Mouse (Mus musculus) frontal cortex, postnatal 10 days (tissue): ENCODE results near the gene Tut7.
"Not testable (repeated sequence)": the region's sequence is repeated elsewhere in the genome, so short reads cannot be mapped to it uniquely, and the experiment has no call there.

Experiments used
- DNase-seq, 2 experiments: peaks; one replicate each; pipeline ENCODE4 v3.0.0; 2022; ENCODE audit warnings: low spot score in 2 of 2, mixed read lengths in 1 of 2

The Tut7 gene

DNA sequence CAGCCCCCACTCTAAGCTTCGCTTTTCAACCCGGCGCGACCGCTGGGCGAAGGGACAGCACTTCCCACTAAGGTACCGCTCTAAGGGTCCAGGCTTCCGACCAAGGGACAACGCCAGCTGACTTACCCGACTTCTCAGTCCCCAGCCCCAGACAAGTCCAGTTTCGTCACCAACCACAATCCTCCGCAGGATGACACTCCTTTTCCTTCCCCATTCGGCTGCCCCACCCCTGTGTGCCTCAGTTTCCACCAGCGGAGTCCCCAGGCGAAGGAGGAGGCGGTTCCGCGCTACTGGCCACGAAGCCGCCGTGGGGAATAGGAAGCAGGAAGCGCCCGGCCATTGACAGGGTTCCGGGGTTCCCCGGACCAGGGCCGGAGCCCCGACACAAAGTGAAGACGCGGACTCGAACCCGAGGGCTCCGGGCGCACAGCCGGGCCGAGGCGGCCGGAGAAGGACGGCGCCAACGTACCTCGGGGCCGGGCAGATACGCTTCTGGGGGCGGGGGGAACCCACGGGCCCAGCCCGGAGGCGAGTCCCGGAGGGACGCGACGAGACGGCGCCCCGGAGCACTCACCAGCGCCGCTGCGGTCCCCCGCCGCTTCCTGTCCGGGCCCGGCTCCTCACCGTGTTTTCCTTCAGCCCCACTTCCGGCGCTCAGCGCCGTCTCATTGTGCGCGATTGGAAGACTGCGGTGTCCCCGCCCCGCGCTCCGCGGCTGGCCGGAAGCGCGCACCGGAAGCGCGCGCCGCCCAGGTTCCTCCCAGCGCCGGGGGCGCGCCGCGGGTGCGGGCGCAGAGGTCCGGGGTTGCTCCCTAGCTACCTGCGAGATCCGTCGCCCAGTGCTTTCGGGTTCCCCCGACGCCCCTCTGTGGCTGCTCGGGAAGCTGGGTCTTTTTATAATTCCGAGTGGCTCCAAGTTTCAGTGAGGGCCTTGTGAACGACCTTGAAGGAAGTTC, at the start of gene Tut7:
Gene Tut7, minus strand, starts transcription at position 641 of the 956 bp plus-strand sequence.
- peak; percentile 87 to 93 for DNase-seq

DNA sequence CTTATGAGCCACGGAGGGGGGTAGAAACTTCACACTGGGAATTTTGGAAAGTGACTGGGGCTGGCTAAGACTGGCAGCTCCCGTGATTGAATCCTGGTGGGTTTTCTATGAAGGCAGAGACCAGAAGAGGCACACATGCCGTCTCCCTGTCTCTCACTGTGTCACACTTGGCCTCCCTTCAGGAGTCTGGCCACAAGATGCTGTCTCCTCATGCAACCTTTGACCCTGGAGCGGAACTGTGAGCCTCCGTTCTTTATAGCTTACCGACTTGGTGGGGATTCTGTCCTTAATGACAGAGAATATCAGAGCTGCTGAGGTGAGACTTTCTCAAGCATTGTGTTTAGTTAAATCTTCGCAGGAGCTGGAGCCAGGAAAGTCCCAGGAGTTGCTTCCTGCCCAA, 49.5 kb upstream of the Tut7 start:
- DNase-seq: no peak

DNA sequence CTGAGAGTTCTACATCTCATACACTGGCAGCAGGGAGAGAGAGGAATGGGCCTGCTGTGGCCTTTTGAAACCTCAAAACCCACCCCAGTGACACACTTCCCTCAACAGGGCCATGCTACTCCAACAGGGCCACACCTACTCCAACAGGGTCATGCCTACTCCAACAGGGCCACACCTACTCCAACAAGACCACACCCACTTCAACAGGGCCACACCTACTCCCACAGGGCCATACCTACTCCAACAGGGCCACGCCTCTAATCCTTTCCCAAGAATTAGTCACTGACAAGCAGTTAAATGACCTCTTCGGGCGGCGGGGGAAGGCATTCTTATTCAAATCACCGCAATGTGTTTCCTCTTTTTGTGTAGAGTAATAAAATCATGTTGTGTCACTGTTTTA, 47.1 kb upstream of the Tut7 start:
- DNase-seq: no peak

DNA sequence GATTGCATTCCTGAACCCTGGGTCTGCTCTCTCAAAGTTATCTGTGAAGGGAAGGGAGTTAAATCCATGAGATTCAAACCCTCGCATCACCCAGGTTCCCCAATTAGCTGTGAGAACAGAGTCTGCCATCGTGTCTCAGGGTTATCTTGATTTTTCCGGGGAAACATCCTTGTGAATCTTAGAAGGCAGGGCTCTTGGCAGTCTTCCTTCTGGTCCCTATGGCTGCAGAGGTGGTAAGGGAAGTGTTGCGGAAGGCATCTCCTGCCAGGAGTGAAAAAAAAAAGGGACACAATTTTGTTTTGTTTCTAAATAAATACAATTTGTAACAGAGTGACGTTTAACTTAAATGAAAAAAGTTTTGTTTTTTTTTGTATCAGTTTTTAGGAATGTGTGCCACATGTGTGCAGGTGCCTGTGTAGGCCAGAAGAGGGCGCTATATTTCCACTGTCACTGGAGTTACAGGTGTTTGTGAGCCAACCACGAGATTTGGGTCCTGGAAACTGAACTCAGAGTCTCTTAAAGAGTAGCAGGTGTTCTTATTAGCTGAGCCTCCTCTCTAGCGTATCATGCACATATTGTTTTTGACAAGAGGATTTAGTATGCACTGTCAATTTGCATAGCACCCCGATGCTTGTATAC, 45.2 kb upstream of the Tut7 start:
- DNase-seq: no peak

DNA sequence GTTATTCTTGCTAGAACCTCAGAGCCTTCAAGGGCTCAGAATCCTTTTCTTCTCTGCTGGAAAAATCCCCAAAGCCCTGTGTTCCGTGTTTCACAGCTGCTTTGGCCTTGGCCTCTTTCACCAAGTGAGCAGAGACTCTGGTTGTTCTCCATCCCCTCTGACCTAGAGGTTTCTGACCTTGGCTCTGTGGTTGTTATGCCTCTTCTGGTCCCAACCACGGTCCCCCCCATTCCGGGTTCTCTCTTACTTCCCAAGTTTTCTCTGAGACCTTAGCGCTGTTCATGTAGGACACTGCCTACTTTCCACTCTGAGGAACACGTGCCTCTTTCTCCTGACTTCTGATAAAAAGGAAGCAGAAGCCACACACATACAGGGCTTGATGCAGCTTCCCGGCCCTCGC, 44.2 kb upstream of the Tut7 start:
- no peak for DNase-seq

DNA sequence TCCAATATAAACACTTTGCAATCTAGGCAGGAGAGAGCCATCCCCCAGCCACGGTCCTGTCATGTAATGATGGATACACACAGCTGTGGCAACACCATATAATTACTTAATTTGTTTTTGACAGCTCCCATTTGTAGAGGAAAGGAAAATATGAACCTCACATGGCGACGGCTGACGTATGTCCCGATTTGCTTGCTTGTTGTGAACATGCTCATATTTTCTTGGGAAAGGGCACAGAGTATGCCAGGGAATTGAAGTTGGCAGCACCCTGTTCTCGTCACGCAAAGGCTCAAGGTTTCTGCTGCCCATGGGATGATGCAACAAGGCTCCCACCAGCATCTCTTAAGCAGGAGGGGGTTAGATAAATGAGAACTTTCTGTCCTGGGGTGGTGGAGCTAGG, 36.6 kb upstream of the Tut7 start:
- no peak for DNase-seq

DNA sequence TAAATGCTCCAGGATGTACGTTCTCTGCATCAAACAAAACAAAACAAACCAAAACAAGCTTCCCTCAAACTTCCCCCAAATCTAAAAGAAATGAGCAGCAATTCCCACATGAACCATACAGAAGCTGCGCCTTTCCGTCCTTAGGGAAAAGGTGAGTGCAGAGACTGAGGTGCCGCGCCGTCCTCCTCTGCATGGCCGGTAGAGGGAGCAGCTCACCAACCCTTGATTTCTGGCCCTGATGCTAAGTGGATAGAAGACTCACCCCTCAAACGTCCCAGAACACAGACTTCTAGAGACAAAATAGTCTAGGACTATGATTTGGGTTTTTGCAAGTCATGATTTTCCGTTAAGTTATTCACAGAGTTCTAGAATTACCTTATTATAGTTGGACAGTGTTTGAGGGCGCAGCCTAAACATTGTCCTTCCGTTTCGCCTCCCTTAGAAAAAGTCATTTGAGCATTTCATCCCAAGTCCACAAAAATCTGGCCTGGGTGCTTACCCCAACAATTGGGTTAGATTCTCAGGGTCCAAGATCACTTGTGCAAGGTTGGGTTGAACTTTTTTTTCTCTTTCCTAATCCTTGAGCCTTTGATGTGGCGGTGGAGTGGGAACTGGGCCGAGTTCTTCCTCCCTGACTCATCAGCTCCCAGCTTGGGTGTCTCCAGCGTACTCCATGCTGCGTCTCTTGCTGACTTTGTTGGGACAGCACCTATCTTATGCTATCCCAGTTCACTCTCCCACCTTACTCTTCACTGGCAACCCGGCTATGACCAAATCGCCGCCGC, 33.5 kb upstream of the Tut7 start:
- DNase-seq: peak in 1 of 2 experiments; percentile 55

DNA sequence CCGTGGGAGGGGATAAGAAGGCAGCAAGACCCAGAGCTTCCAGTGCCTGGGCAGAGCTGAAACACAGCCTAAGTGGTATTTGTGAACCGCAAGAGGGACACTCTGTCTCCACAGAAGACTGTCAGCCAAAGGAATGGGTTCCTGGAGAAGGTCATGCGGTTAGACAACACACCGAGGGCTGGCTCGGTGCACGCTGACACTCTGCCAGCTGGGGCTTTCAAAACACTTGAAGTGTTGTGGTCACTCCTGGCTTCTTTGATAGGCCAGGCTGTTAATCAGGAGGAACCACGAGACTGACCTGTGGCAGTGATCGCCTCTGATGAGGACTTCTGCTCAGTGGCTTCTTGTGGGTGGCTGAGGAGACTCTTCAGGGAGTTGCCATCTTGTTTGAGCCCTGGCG, 30.5 kb upstream of the Tut7 start:
- DNase-seq: no peak

DNA sequence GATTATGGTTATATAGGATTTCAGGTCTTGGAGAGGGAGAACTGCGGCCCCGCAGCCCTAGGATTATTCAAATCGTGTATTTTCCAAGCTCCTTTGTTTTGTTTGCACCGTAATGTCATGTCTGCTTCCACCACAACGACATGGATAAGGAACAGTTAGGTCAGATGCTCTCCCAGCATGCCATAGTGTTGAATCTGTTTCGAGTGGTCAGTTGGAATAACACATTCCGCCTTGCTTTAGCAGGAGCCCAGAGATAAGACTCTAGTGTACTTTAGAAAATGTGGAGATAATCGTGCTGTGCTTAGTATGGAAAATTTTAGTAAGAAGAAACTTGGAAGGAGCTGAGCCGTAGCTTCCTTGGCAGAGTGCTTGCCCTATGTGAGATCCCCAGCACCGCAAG, 27.4 kb upstream of the Tut7 start:
- DNase-seq: no peak

DNA sequence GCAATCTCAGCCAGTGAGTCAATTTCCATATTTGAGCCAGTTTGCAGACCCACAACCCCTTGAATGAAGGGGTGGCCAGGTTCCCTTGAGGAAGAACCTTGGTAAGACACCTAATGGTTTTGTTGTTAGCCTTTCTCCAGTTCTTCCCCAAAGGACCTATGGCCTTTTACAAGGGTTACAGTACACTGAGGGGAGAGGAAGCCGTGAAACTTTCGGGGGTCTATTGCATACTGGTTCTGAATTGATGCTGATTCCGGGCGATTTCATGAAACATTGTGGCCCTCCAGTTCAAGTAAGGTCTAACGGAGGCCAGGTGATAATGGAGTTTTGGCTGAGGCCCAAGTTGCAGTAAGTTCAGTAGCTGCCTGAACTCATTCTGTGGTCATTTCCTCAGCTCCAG, 21.7 kb upstream of the Tut7 start:
- no peak for DNase-seq

DNA sequence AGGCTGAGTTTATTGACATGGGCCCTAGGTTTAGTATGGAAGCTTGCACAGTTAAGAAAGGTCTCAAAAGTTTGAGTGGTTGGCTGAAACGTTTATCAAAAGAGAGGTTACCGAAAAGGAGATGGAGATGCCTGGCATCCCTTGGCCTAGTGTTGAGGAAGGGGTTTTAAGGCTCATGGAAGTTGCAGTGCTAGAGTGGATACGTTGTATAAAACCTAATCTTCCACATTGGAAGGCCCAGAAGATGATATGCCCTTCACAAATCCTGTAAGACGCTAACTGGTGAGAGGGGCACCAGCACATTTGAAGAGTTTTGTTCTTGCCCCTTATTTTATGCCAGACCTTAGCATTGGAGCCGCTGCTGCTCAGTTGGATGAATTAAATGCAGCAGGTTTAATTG, 21.0 kb upstream of the Tut7 start:
- DNase-seq: no peak

DNA sequence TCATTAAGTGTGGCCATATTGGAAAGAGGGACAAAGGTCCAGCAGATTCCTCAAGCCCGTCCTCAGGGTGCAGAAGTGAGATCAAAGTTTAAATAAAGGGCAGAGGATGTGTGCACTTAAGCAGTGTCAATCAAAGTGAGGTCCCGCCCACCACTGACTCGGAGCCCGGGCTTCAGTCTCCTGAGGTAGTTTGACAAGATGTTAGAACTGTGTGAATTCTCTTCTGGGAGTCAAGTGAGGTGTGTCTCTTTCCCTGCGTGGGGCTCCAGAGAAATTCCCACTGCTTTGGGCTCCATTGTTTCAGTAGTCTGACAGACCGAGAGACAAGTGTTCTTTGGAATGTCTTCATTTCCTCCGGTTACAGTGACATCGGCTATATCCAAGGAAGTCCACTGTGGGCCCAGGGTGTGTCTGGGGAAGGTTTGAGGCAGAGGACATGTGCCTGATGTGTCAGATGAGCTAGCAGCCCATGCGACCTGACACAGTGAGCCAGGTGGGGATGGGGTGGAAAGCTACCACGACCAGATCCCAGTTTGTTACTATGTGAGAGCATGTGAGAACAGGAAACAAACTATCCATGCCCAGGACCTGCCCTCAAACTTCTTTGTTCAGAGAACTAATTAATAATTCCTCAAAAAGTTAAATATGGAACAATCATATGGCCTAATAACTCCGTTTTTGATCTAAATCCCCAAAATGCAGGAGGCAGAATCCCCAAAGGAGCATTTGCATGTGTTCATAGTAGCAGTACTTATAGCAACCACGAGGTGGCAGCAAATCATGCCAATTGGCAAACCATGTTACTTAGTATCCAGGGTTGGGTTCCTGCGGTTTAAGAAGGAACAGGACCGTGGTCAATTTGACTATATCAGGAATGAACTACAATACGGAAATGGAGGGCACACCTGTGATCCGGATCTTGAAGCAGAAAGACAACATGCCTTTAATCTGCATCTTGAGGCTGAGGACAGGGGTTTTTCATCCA, 19.6 kb upstream of the Tut7 start:
- DNase-seq: peak in 1 of 2 experiments; percentile 77

DNA sequence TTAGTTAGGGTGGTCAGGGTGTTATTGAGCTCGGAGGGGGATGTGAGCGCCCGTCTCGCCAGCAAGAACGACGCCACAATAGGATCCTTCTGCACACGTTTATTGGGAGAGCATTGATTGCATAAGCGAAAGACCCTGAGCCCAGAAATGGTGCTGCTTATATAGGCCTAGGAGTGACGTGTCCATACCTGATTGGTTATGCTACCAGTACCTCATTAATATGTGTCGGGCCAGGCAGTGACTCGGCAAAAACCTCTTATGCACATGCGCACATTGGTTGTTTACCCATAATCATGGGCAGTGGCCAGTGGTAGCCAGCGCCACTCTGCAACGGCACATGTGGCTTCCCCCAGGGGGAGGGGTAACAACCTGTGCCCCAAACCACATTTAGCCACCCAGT, 18.8 kb upstream of the Tut7 start:
- DNase-seq: not testable (repeated sequence)

DNA sequence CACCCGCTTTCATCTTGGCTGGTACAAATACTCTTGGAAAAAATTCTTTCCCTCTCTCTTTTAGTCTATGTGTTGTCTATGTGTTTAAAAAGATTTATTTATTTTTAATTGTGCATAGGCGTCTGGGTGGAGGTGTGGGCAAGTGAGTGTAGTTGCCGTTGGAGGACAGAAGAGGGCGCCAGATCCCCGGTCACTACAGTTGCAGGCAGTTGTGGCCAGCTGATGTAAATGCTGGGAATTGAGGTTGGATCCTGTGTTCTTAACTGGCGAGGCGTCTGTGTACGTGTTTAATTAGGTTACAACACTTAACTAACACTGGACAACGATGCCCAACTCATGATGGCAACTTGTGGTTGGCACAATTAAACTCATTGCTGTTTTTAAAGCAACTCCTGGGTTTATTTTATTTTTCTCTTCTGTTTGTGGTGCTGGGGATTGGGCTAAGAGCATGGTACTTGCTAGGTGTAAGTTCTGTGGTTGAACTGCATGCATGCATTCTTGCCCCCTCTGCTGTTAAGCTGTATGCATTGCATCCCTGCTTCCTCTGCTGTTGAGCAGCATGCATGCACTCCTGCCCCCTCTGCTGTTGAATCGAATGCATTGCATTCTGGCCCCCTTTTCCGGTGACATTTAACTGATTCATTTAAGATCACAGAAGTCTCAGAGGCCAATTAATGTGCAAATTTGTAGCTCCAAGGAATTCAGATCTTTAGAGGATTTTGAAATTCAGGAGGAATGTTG, 17.7 kb upstream of the Tut7 start:
- peak; percentile 76 to 80 for DNase-seq

DNA sequence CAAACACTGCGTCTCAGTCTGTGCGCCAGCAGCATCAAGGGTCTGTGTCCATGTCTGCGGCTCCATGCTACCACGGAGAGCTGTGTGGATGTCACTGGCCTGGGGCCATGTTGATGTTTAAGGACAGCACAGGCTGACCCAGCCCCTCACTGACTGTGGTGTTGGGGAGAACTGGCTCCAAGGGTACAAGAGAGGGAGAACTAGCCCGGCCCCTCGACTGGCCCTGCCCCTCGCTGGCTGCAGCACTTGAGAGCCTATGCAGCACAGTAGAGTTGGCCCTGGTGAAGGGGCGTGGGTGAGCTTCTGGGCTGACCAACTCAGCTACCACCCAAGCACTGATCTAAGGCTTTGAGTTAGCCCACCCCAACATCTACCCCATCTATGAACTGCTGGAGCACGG, 16.4 kb upstream of the Tut7 start:
- no peak for DNase-seq

DNA sequence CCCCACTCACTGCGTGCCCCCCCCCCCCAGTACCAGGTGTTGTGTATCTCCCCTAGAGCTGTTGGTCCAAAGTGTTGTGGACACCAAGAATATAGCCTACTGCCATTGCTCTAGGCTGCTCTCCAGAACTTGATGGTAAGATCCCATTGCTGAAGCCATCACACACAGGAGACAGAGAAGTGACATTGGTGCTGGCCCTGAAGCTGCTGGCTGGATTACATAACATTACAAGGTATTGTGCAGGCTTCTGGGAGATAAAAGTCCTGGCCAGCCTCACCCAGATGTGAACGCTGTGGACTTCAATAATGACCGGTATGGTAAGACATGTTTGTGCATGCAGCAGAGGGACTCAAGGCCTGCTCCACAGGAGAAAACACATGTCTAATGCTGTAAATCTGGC, 15.5 kb upstream of the Tut7 start:
- DNase-seq: no peak

DNA sequence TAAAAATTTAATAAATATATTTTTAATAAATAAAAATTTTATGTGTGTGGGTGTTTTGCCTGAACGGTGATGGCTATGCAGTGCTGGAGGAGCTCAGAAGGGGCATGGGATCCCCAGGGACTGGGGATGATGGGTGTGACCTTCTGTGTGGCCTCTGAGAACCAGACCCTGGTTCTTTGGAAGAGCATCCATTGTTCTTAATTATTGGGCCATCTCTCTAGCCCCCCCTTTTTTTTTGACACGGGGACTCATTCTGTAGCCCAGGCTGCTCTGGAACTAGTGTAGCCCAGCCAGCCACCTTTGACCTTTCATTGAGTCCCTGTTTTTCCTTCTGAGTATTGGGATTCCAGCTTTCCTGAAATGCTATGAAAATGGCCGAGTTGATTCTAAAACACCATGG, 13.9 kb upstream of the Tut7 start:
- DNase-seq: no peak

DNA sequence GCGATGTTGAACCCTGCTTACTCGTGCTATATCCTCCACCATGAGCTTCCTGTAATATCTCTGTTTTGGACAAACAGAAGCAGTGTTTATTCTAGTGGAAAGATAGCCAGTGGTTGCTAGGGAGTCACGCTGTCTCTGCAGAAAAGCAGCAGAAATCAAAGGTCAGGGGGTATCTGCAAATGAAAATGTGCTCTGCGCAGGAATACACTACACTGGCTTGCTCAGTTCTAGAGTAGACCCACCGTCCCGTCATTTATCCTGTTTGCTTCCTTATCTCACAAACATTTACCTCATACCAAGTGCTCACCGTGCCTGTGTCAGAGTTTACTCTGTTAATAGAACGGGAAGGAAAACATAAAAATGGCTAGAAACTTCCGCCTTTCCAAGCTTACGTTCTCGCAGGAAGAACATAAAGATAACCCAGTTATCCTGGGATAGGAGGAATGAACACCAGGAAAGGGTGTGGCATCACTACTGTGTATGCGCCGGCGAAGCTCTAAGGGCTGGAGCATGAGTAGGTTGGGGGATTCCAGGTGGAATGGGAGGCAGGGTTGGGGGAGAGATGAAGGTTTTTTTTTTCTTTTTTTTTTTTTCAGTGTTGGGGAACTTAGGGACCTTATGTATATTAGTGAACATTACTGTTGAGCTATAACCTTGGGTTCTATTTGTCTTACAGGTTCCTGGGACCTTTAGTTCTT, 13.3 kb upstream of the Tut7 start:
- no peak for DNase-seq

DNA sequence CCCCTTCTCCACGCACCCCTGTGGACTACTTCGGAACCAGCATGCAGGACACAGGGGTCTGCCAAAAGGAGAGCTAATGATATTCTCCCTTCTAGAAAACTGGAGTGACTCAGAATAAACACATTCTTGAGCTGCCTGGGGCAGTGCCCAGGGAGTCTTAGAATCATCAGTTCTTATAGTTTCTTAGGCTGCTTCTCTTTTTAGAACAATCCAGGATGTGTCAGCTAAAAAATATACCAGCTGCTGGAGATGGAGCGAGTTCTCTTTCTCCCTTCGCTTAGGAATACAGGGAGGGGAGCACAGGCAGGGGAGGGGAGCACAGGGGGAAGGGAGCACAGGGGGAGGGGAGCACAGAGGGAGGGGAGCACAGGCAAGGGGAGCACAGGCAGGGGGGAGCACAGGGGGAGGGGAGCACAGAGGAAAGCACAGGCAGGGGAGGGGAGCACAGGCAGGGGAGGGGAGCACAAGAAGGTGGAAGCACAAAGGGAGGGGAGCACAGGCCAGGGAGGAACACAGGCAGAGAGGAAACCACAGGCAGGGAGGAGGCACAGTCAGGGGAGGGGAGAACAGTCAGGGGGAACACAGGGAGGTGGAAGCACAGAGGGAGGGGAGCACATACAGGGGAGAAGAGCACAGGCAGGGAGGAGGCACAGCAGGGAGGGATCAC, 12.0 kb upstream of the Tut7 start:
- DNase-seq: peak in 1 of 2 experiments; percentile 56
